ENCODE assay signal across 9 mouse cellular contexts in genomic region chr11:109330706-109331393, GRCm38 (mm10). TPM values are rescaled to one million over a fixed set of nuclear protein-coding genes. Genes with fewer than 3 reads are reported as not detected.
DNase-seq lines count a peak whose midpoint lies in the region; ATAC-seq and TF ChIP-seq lines count a peak whose summit lies in the region.
"Had no signal": no experiment of that assay in that cellular context is flagged by ENCODE, and none has a peak within 500 bp of the region (broad histone marks: within the 10 kb centered on the region; RNA-seq: fewer than 3 reads in every experiment).

No protein-coding gene starts in this region.

- peak overlapping the region; percentile 67 for H3K4me2 ChIP-seq in heart, embryonic 14.5 days (ENCODE audit: low read length)
- H3K4me2 ChIP-seq in hindbrain, embryonic 16.5 days (ENCODE audit: low read length) = peak overlapping the region; percentile 56
- H3K4me2 ChIP-seq in midbrain, embryonic 15.5 days = peak overlapping the region; percentile 41

- peak overlapping the region in 1 of 2 experiments; percentile 42; a peak in 1 of 4 replicates for H3K4me3 ChIP-seq in heart, embryonic 14.5 days (ENCODE audit: control insufficient read depth in 1 of 2, insufficient read depth in 1 of 2, low read depth in 1 of 2, low read length in 2 of 2)
- peak overlapping the region; percentile 5; the same call in 1 of the 2 replicates for H3K4me3 ChIP-seq in ES-Bruce4 (ENCODE audit: low read depth, low read length)
- peak overlapping the region; percentile 24 for H3K4me3 ChIP-seq in hindbrain, embryonic 16.5 days (ENCODE audit: low read length)
- 0 out of 2 replicates have a peak overlapping the region, but pooled peaks have one; percentile 1 for H3K4me3 ChIP-seq in midbrain, embryonic 15.5 days

- no peaks in the 10 kb centered on the region for H3K36me3 ChIP-seq in heart, embryonic 14.5 days (ENCODE audit: control insufficient read depth, insufficient read depth, low read length)
- no peaks in the 10 kb centered on the region for H3K36me3 ChIP-seq in ES-Bruce4 (ENCODE audit: control insufficient read depth, insufficient read depth, low read length, poor library complexity, severe bottlenecking)
- H3K36me3 ChIP-seq in hindbrain, embryonic 16.5 days (ENCODE audit: control insufficient read depth, insufficient read depth, low read length) = no peaks in the 10 kb centered on the region
- H3K36me3 ChIP-seq in midbrain, embryonic 15.5 days (replicated peaks) = no peaks in the 10 kb centered on the region

- H3K27me3 ChIP-seq in heart, embryonic 14.5 days (ENCODE audit: control insufficient read depth, insufficient read depth, low read length) = no peaks in the 10 kb centered on the region
- no peaks in the 10 kb centered on the region for H3K27me3 ChIP-seq in ES-Bruce4 (ENCODE audit: control insufficient read depth, insufficient read depth, low read length, poor library complexity, severe bottlenecking)
- H3K27me3 ChIP-seq in hindbrain, embryonic 16.5 days (replicated peaks; ENCODE audit: control insufficient read depth, insufficient read depth, low read length) = no peaks in the 10 kb centered on the region
- no peaks in the 10 kb centered on the region for H3K27me3 ChIP-seq in midbrain, embryonic 15.5 days (replicated peaks)

- TF ChIP-seq POLR2A in ES-Bruce4 (IDR thresholded peaks at IDR 0.05; ENCODE audit: insufficient read depth, low read length) = no peak

- H3K9ac ChIP-seq in heart, embryonic 14.5 days (ENCODE audit: low read length) = no peak overlapping the region
- no peak overlapping the region for H3K9ac ChIP-seq in ES-Bruce4 (ENCODE audit: low read depth, poor library complexity, severe bottlenecking)
- H3K9ac ChIP-seq in hindbrain, embryonic 16.5 days (ENCODE audit: low read depth, low read length) = 0 out of 2 replicates have a peak overlapping the region, but pooled peaks have one; percentile 18
- no peak overlapping the region for H3K9ac ChIP-seq in midbrain, embryonic 15.5 days

- 33% methylated on average over 16 of the region's 17 CpGs for WGBS in heart, embryonic 14.5 days
- WGBS in hindbrain, embryonic 16.5 days = 35% methylated on average over 17 of the region's 17 CpGs
- WGBS in midbrain, embryonic 15.5 days = 38% methylated on average over 17 of the region's 17 CpGs

- H3K27ac ChIP-seq in heart, embryonic 14.5 days (replicated peaks in 1 of 2; ENCODE audit: control insufficient read depth in 1 of 2, insufficient read depth in 1 of 2, low read depth in 2 of 2, low read length in 2 of 2) = no peak overlapping the region
- H3K27ac ChIP-seq in ES-Bruce4 (ENCODE audit: insufficient read depth, low read length) = no peak overlapping the region
- no peak overlapping the region for H3K27ac ChIP-seq in hindbrain, embryonic 16.5 days (ENCODE audit: low read depth, low read length)
- no peak overlapping the region for H3K27ac ChIP-seq in midbrain, embryonic 15.5 days

- H3K4me1 ChIP-seq in heart, embryonic 14.5 days (ENCODE audit: control insufficient read depth in 2 of 2, insufficient read depth in 2 of 2, low read length in 2 of 2) = 0 out of 4 replicates have a peak, but pooled peaks cover 0 to 10% of the 10 kb centered on the region in 2 experiments
- no peaks in the 10 kb centered on the region for H3K4me1 ChIP-seq in ES-Bruce4 (ENCODE audit: control insufficient read depth, insufficient read depth, low read length)
- H3K4me1 ChIP-seq in hindbrain, embryonic 16.5 days (ENCODE audit: control insufficient read depth, insufficient read depth, low read depth, low read length) = peaks cover 13% of the 10 kb centered on the region
- H3K4me1 ChIP-seq in midbrain, embryonic 15.5 days = peaks cover 9% of the 10 kb centered on the region; the same call in 1 of the 2 replicates

- 0 out of 2 replicates have a peak, but pooled peaks have one; percentile 5 for ATAC-seq in heart, embryonic 14.5 days (ENCODE audit: insufficient number of reproducible peaks, insufficient read depth, low FRiP score, low read depth)
- peak; percentile 51 for ATAC-seq in hindbrain, embryonic 16.5 days
- ATAC-seq in midbrain, embryonic 15.5 days (replicated peaks) = peak; percentile 78

- TF ChIP-seq EP300 in ES-Bruce4 (IDR thresholded peaks at IDR 0.05; ENCODE audit: insufficient read depth, low read depth, low read length) = no peak

- H3K9me3 ChIP-seq in heart, embryonic 14.5 days (ENCODE audit: control insufficient read depth, low read length) = no peaks in the 10 kb centered on the region
- H3K9me3 ChIP-seq in ES-Bruce4 (replicated peaks; ENCODE audit: control insufficient read depth, insufficient read depth, low read length, poor library complexity, severe bottlenecking) = no peaks in the 10 kb centered on the region
- H3K9me3 ChIP-seq in hindbrain, embryonic 16.5 days (ENCODE audit: control insufficient read depth, low read length) = no peaks in the 10 kb centered on the region
- no peaks in the 10 kb centered on the region for H3K9me3 ChIP-seq in midbrain, embryonic 15.5 days

- no peak for DNase-seq in heart, postnatal 4 days
- no peak for DNase-seq in thymus, postnatal 4 days
- DNase-seq in left cerebral cortex, postnatal 25 days (ENCODE audit: low spot score in 2 of 2) = no peak
- DNase-seq in urinary bladder, postnatal 25 days (ENCODE audit: low spot score) = no peak

- intact Hi-C loops in left cerebral cortex, postnatal 25 days (cut with DNase I) = loop anchor here (1.0 to 2.0 kb wide), 2 partner anchors 94 to 254 kb away; partner anchors contain the start of gene Amz2

- TF ChIP-seq CTCF in ES-Bruce4 (IDR thresholded peaks at IDR 0.05; ENCODE audit: low read depth, low read length) = no peak

RNA-seq across cellular contexts. Expression of gene Gna13, which starts 31.8 kb away (rescaled TPM):
- polyA plus RNA-seq in heart, embryonic 14.5 days (2014; fragmentation: Nextera tagmentation; extraction: Ambion mirVana) = 24.7 and 27.0 TPM in 2 replicates
- 10 to 100 TPM; 42.7 to 49.0 TPM for total RNA-seq in heart, postnatal 4 days (2021)
- 62.2 and 65.1 TPM in 2 replicates for polyA plus RNA-seq in ES-Bruce4 (2011; ENCODE audit: insufficient read depth, insufficient read length, low read depth, missing spikeins)
- 20.5 and 21.3 TPM in 2 replicates for polyA plus RNA-seq in hindbrain, embryonic 16.5 days (2015; fragmentation: Nextera tagmentation; extraction: Ambion mirVana)
- polyA plus RNA-seq in midbrain, embryonic 15.5 days (2015; fragmentation: Nextera tagmentation; extraction: Ambion mirVana) = 17.3 and 17.4 TPM in 2 replicates
- total RNA-seq in left cerebral cortex, postnatal 25 days (2021) = 10 to 100 TPM; 41.9 to 47.7 TPM

RNA-seq across cellular contexts. Expression of gene Rgs9, which starts 32.9 kb away (rescaled TPM):
- 0.66 and 0.82 TPM in 2 replicates for polyA plus RNA-seq in heart, embryonic 14.5 days (2014; fragmentation: Nextera tagmentation; extraction: Ambion mirVana)
- total RNA-seq in heart, postnatal 4 days (2021) = 1 to 10 TPM in 1 of 2 experiments, under 1 TPM in 1; 0.79 to 1.6 TPM
- polyA plus RNA-seq in ES-Bruce4 (2011; ENCODE audit: insufficient read depth, insufficient read length, low read depth, missing spikeins) = 4.8 and 5.1 TPM in 2 replicates
- 14.5 and 15.6 TPM in 2 replicates for polyA plus RNA-seq in hindbrain, embryonic 16.5 days (2015; fragmentation: Nextera tagmentation; extraction: Ambion mirVana)
- polyA plus RNA-seq in midbrain, embryonic 15.5 days (2015; fragmentation: Nextera tagmentation; extraction: Ambion mirVana) = 14.5 and 16.0 TPM in 2 replicates
- total RNA-seq in left cerebral cortex, postnatal 25 days (2021) = 10 to 100 TPM; 16.0 to 86.9 TPM
- total RNA-seq: MEL had no signal

Comparison
In these comparisons a context has a peak if more than half of its experiments do, and no peak if none do; other contexts are left out.
1. ATAC-seq: peak in every context shown above with its lines; median percentile 78 in midbrain, embryonic 15.5 days; 51 in hindbrain, embryonic 16.5 days; 5 in heart, embryonic 14.5 days.